Mouse (Mus musculus): Measurements from ENCODE around the gene Rab7b.

Gene Rab7b

GRCm38 (mm10) chr1:131734657-131735273 is 46.3 kb downstream of the Rab7b start:
- ATAC-seq (ENCODE audit: insufficient number of reproducible peaks, low FRiP score, low TSS enrichment), result no peak

DNA sequence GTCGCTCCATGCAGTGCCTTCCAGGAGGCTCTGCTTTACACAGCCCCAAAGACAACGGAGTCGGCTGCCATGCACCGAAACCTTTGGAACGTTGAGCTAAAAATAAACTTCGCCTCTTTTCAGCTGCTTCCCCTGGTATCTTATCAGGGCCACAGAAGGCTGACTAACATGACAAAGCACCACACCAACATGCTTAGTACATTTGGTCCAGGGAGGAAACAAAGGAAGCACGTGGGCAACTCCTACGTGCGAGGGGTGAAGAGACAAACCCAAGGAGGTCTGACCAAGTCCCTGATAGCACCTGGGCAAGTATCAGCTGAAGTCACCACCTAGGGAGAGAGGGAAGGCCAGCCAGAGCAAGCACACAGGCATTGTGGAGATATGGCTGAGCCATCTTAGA is 48.0 kb downstream of the Rab7b start:
- ATAC-seq (ENCODE audit: insufficient number of reproducible peaks, low FRiP score, low TSS enrichment), result no peak

DNA sequence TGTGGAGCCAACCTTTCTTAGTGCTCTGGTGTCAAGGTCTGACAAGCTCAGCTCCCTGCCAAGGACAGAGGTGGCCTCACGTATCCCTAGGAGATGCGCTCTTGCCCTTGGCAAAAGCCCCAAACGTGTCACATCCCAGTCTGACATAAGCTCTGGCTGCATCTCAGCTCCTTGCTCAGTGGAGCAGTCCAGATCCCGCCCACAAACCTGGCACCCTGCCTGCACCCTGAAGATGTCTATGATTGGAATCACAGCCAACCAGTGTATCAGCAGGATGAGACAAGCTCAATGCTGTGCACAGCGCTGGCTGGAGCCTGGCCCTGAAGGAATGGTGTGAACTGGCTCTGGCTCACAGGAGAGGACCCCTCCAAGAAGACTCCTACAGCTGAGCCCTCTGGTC is 48.8 kb downstream of the Rab7b start:
- ATAC-seq (ENCODE audit: insufficient number of reproducible peaks, low FRiP score, low TSS enrichment), result peak; percentile 60

GRCm38 (mm10) chr1:131738760-131739159 is 50.3 kb downstream of the Rab7b start:
- no peak for ATAC-seq (ENCODE audit: insufficient number of reproducible peaks, low FRiP score, low TSS enrichment)

DNA sequence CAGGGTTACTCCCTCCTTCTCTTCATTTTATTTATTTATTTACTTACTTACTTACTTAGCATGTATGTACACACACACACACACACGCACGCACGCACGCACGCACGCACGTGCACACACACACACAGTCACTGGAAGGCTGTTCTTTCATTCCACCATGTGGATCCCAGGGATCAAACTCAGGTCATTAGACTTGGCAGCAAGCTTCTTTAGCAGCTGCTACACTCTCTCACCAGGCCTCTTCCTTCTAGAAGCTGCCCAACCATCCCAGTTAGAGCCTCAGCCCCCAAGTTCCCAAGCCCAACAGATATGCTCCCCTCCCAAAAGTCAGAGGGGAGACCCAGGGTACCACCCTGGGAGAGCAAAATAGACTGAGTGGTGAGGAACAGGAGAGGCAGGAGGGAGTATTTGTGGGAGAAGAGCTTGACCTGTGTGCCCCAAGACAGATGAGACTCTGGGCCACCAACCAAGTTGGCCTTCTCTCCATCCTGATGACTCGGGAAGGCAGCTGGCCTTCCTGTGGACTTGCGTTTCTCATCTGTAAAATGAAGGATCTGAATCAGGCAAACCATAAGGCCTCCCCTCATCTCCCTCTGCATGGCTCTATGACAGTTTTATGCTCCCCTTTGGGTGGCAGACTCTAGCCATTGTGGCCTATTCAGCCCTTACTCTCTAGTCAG is 51.1 kb downstream of the Rab7b start:
- no peak for ATAC-seq (ENCODE audit: insufficient number of reproducible peaks, low FRiP score, low TSS enrichment)

GRCm38 (mm10) chr1:131743868-131744464 is 55.5 kb downstream of the Rab7b start, which contains the start of gene Slc26a9:
Gene Slc26a9 (plus strand): TSS chr1:131744022.
- no peak for ATAC-seq (ENCODE audit: insufficient number of reproducible peaks, low FRiP score, low TSS enrichment)

DNA sequence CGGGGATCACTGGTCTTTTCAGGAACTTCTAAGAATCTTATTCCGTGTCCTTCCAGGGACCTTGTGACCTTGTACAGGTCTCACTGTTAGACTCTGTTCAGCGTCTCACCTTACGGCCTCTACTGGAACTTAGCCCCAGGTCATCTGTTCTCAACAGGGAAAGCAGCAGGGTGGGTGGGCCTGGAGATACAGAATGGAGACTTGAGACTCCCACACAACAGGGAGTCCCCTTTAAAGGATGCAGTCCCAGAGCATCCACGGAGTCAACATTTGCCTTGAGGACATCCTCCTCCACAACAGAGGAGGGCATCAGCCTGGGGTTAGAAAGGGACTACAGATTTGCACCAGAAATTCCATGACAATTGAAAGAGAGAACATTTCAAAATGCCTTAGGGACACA is 56.9 kb downstream of the Rab7b start:
- no peak for ATAC-seq (ENCODE audit: insufficient number of reproducible peaks, low FRiP score, low TSS enrichment)

GRCm38 (mm10) chr1:131747761-131748160 is 59.3 kb downstream of the Rab7b start:
- ATAC-seq (ENCODE audit: insufficient number of reproducible peaks, low FRiP score, low TSS enrichment), result no peak

GRCm38 (mm10) chr1:131748636-131749035 is 60.1 kb downstream of the Rab7b start:
- ATAC-seq (ENCODE audit: insufficient number of reproducible peaks, low FRiP score, low TSS enrichment), result no peak

- no peak for ATAC-seq (ENCODE audit: insufficient number of reproducible peaks, low FRiP score, low TSS enrichment)
Observed at GRCm38 (mm10) chr1:131749706-131750545, 61.4 kb downstream of the Rab7b start.

GRCm38 (mm10) chr1:131751181-131751890 is 62.8 kb downstream of the Rab7b start:
- ATAC-seq (ENCODE audit: insufficient number of reproducible peaks, low FRiP score, low TSS enrichment), result no peak

- ATAC-seq (ENCODE audit: insufficient number of reproducible peaks, low FRiP score, low TSS enrichment), result peak; percentile 85
Observed at GRCm38 (mm10) chr1:131751891-131752311, 63.4 kb downstream of the Rab7b start.

DNA sequence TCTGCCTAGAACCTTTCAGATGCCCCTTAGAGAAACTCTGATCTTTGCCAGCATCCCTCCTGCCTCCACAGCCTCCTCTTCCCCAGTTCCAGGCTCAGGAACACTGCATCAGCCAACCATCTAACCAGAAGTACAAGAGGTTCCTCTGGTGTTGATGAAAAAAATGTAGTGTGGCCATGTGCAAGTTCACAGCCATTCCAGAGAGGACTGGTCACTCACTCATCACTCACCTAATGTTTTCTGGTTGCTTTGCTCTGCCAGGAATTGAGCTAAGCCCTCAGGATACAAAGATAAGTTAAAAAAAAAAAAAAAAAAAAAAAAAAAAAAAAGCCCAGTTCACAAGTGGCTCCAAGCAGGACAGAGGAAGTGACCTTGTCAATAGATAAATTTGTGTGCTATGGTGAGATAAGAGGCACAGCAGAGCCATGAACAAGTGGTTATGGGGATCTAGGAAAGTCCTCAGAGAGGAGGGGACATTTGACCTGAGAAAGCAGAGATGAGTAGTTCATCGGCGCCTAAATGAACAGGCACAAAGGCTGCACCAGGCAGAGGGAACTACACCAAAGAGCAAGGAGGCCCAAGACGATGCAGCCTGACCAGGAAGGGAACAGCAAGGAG is 65.8 kb downstream of the Rab7b start:
- ATAC-seq (ENCODE audit: insufficient number of reproducible peaks, low FRiP score, low TSS enrichment), result no peak

- ATAC-seq (ENCODE audit: insufficient number of reproducible peaks, low FRiP score, low TSS enrichment), result no peak
Observed at GRCm38 (mm10) chr1:131754916-131755315, 66.4 kb downstream of the Rab7b start.

GRCm38 (mm10) chr1:131757211-131757610 is 68.7 kb downstream of the Rab7b start:
- ATAC-seq (ENCODE audit: insufficient number of reproducible peaks, low FRiP score, low TSS enrichment), result no peak

DNA sequence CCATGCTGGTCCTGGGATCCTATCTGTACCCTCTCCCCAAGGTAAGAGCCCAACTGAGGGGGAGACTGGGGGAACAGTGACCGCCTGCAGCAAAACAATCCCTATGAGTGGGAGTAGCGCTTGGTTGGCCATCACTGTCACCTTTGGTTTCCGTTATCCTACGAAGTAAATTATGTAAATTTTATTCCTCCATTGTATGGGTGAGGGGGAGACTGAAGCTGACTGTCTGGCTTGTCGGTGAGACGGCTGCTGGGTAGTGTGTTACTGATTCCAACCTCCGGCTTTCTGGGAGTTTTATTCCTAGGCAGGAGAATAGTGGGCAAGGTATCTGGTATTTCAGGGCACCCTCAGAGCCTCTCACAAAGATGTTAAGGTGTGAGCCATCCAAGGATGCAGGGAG is 70.3 kb downstream of the Rab7b start:
- ATAC-seq (ENCODE audit: insufficient number of reproducible peaks, low FRiP score, low TSS enrichment), result no peak

DNA sequence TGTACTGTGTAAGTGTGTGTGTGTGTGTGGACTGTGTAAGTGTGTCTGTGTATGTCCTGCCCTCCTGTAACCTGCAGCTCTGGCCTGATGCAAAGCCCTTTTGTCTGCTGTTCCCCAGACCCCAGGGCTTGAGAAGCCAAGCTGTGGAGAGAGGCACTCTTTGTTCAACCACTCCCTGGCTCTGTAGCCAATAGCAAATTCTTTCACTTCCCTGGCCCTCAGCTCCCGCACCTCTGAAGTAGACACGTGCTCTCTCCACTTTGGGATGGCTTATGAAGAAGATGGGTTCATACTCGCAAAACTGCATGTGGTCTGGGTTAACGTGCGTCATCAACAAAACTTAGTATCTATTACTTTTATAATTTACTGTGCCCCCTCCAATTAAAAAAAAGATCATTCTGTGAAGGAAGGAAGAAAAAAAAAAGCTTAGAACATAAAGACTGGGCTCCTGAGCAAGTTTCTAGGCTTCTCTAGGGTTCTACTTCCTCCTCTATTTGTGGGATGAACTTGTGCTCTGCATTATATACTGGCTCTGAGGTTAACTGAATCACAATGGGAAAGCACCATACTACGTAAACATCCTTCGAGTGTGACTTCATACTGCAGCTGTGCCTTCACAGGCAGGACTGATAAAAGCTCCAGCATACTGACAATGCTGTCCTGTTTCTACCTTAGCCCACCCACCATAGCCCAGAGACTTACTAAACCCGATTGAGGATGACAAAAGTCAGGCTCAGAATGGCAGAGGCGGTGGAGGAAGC is 71.4 kb downstream of the Rab7b start:
- ATAC-seq (ENCODE audit: insufficient number of reproducible peaks, low FRiP score, low TSS enrichment), result no peak

DNA sequence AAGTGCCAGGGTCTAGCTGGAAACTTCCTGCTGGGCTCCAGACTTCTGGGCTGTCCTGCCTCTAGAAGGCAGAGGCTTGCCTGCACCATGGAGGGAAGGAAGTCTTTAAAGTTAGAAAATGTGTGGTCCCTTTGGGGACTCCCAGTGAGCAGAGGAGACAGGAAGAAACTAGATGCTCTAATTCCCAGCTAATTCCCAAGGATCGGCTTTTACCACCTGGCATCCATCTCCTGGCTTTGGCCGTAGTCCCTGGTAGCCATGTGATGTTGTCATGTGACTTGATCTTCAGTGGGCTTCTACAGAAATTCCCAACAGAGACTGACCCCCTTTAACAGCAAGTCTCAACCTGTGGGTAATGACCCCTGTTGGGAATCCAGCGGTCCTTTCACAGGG is 71.9 kb downstream of the Rab7b start:
- no peak for ATAC-seq (ENCODE audit: insufficient number of reproducible peaks, low FRiP score, low TSS enrichment)
